Mouse (Mus musculus): Measurements from ENCODE around the gene Tbc1d32. TPM values are rescaled to one million over a fixed set of nuclear protein-coding genes. Genes with fewer than 3 reads are reported as not detected.

The Tbc1d32 gene
- polyA plus RNA-seq, 1 experiment from 2014 or later: 3.3 TPM

DNA sequence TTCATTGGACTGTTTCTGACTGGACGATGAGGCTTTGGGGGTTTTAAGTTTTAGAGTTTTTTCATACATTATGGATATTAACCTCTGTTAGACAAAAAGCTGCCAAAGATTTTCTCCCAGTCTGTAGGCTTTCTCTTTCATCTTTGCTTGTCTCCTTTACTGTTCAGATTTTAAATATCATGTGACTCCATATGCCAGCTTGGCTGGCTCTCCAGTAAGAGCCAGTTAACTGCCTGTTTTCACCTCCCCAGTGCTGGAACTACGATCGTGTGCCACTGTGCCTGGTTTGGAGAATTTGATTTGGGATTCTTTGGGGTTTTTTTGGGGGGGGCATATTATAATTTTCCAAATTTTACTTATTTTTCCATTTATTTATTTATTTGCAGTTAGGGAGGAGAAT, 79.6 kb downstream of the Tbc1d32 start:
- Histone ChIP-seq H3K27me3 (replicated peaks; ENCODE audit: control insufficient read depth, insufficient read depth, low read length) (no peaks in the 10 kb centered on the region), H3K27ac (replicated peaks; ENCODE audit: low read depth, low read length) (no peak overlapping the region), H3K9ac (ENCODE audit: low read depth, low read length) (no peak overlapping the region), H3K9me3 (ENCODE audit: control insufficient read depth, low read length) (no peaks in the 10 kb centered on the region), H3K4me3 (ENCODE audit: low read depth, low read length) (no peak overlapping the region), H3K36me3 (ENCODE audit: control insufficient read depth, insufficient read depth, low read length) (0 out of 2 replicates have a peak, but pooled peaks cover 3% of the 10 kb centered on the region), H3K4me2 (ENCODE audit: low read depth, low read length) (no peak overlapping the region), H3K4me1 (ENCODE audit: control insufficient read depth, insufficient read depth, low read length) (no peaks in the 10 kb centered on the region)
- WGBS: 94% methylated on average over 3 of the region's 3 CpGs
- no peak for ATAC-seq (ENCODE audit: low read depth)
- DNase-seq (ENCODE audit: low spot score): no peak

- Histone ChIP-seq H3K4me1 (ENCODE audit: control insufficient read depth, insufficient read depth, low read length) (no peaks in the 10 kb centered on the region), H3K27me3 (replicated peaks; ENCODE audit: control insufficient read depth, insufficient read depth, low read length) (no peaks in the 10 kb centered on the region), H3K36me3 (ENCODE audit: control insufficient read depth, insufficient read depth, low read length) (no peaks in the 10 kb centered on the region), H3K9ac (ENCODE audit: low read depth, low read length) (no peak overlapping the region), H3K27ac (replicated peaks; ENCODE audit: low read depth, low read length) (no peak overlapping the region), H3K9me3 (ENCODE audit: control insufficient read depth, low read length) (no peaks in the 10 kb centered on the region), H3K4me2 (ENCODE audit: low read depth, low read length) (no peak overlapping the region), H3K4me3 (ENCODE audit: low read depth, low read length) (no peak overlapping the region)
- DNase-seq (ENCODE audit: low spot score): no peak
- WGBS: 89% methylated on average over 5 of the region's 5 CpGs
- no peak for ATAC-seq (ENCODE audit: low read depth)
These were observed 91.3 kb downstream of the Tbc1d32 start for GRCm38 (mm10) chr10:56137191-56137590.

GRCm38 (mm10) chr10:56129642-56130041, 98.8 kb downstream of the Tbc1d32 start:
- Histone ChIP-seq H3K27me3 (replicated peaks; ENCODE audit: control insufficient read depth, insufficient read depth, low read length) (no peaks in the 10 kb centered on the region), H3K9ac (ENCODE audit: low read depth, low read length) (no peak overlapping the region), H3K4me3 (ENCODE audit: low read depth, low read length) (no peak overlapping the region), H3K9me3 (ENCODE audit: control insufficient read depth, low read length) (no peaks in the 10 kb centered on the region), H3K36me3 (ENCODE audit: control insufficient read depth, insufficient read depth, low read length) (no peaks in the 10 kb centered on the region), H3K4me1 (ENCODE audit: control insufficient read depth, insufficient read depth, low read length) (no peaks in the 10 kb centered on the region), H3K4me2 (ENCODE audit: low read depth, low read length) (no peak overlapping the region), H3K27ac (replicated peaks; ENCODE audit: low read depth, low read length) (no peak overlapping the region)
- 72% methylated on average over 2 of the region's 2 CpGs for WGBS
- no peak for DNase-seq (ENCODE audit: low spot score)
- ATAC-seq (ENCODE audit: low read depth): no peak

DNA sequence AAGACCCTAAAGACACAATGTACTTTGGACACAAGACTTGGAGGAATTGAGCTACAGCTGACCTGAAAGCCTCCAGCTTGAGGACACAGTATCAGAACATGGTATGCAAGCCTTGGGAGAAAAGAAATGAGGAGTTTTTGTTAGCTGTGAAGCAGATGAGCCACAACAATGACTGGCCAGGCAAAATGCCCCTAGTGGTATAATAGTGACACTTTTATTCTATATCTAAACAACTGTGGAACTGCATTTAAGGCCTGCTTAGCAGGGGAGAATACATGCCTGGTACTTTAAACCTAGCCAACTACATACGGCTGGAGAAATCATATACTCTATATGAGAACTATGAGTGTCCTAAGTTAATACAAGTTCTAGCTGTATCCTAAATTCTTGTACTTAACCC, 101.5 kb downstream of the Tbc1d32 start:
- H3K9me3 ChIP-seq (ENCODE audit: control insufficient read depth, low read length): no peaks in the 10 kb centered on the region
- no peak overlapping the region for H3K27ac ChIP-seq (replicated peaks; ENCODE audit: low read depth, low read length)
- no peak overlapping the region for H3K4me3 ChIP-seq (ENCODE audit: low read depth, low read length)
- ATAC-seq (ENCODE audit: low read depth) (no peak), DNase-seq (ENCODE audit: low spot score) (no peak)
- no peaks in the 10 kb centered on the region for H3K36me3 ChIP-seq (ENCODE audit: control insufficient read depth, insufficient read depth, low read length)
- H3K9ac ChIP-seq (ENCODE audit: low read depth, low read length): no peak overlapping the region
- H3K4me2 ChIP-seq (ENCODE audit: low read depth, low read length): no peak overlapping the region
- H3K27me3 ChIP-seq (replicated peaks; ENCODE audit: control insufficient read depth, insufficient read depth, low read length): no peaks in the 10 kb centered on the region
- H3K4me1 ChIP-seq (ENCODE audit: control insufficient read depth, insufficient read depth, low read length): no peaks in the 10 kb centered on the region
- WGBS: 97% methylated on average over 1 of the region's 1 CpGs

DNA sequence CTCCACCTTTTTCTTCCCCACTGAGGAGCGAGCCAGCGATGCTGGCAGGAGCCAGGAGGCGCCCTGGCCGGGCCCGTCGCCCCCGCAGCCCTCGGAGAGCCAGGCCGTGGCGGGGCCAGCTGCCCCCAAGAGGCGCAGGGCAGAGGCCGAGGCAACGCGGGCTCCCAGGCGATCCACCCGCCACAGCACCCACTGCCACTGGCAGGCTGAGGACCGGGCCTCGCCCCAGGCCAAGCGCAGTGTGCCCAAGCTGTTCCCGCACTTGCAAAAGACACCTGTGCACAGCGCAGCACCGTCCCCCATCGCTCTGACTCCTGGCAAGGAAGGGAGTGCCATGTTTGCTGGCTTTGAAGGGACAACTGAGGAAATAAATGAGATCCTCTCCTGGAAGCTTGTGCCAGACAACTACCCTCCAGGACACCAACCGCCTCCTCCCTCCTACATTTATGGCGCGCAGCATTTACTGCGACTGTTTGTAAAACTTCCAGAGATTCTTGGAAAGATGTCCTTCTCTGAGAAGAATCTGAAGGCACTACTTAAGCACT, 112.8 kb downstream of the Tbc1d32 start:
- Histone ChIP-seq H3K4me1 (ENCODE audit: control insufficient read depth, insufficient read depth, low read length) (no peaks in the 10 kb centered on the region), H3K4me3 (ENCODE audit: low read depth, low read length) (peak overlapping the region; percentile 63), H3K9ac (ENCODE audit: low read depth, low read length) (peak overlapping the region; percentile 79), H3K36me3 (ENCODE audit: control insufficient read depth, insufficient read depth, low read length) (no peaks in the 10 kb centered on the region), H3K4me2 (ENCODE audit: low read depth, low read length) (peak overlapping the region; percentile 89), H3K27me3 (replicated peaks; ENCODE audit: control insufficient read depth, insufficient read depth, low read length) (no peaks in the 10 kb centered on the region), H3K27ac (replicated peaks; ENCODE audit: low read depth, low read length) (peak overlapping the region; percentile 77), H3K9me3 (ENCODE audit: control insufficient read depth, low read length) (no peaks in the 10 kb centered on the region)
- peak; percentile 71 for ATAC-seq (ENCODE audit: low read depth)
- 16% methylated on average over 25 of the region's 27 CpGs for WGBS
- no peak for DNase-seq (ENCODE audit: low spot score)

- Histone ChIP-seq H3K27me3 (replicated peaks; ENCODE audit: control insufficient read depth, insufficient read depth, low read length) (no peaks in the 10 kb centered on the region), H3K4me2 (ENCODE audit: low read depth, low read length) (peak overlapping the region; percentile 89), H3K9ac (ENCODE audit: low read depth, low read length) (peak overlapping the region; percentile 79), H3K36me3 (ENCODE audit: control insufficient read depth, insufficient read depth, low read length) (no peaks in the 10 kb centered on the region), H3K9me3 (ENCODE audit: control insufficient read depth, low read length) (no peaks in the 10 kb centered on the region), H3K4me1 (ENCODE audit: control insufficient read depth, insufficient read depth, low read length) (no peaks in the 10 kb centered on the region), H3K27ac (replicated peaks; ENCODE audit: low read depth, low read length) (peak overlapping the region; percentile 77), H3K4me3 (ENCODE audit: low read depth, low read length) (peak overlapping the region; percentile 63)
- peak; percentile 91 for ATAC-seq (ENCODE audit: low read depth)
- under 1% methylated on average over 39 of the region's 50 CpGs for WGBS
- peak; percentile 89 for DNase-seq (ENCODE audit: low spot score)
These were observed 113.4 kb downstream of the Tbc1d32 start for GRCm38 (mm10) chr10:56114951-56115635.

DNA sequence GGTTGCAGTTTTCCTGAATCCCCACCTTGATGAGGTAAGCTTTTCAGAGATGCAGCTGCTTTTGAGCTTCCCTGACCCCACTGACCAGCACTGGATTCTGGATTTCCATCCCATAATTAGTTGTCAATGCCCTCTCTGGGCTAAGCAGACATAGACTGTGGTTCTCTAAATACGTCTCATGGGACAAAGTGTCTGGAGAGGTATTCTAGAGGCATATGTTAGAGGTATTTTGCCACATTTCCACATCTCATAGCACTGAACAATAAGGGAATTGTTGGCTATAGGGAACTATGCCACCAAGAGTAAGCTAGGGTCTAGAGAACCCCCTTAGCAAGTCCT, 121.5 kb downstream of the Tbc1d32 start:
- peak; percentile 37; the same call in 1 of the 2 replicates for ATAC-seq (ENCODE audit: low read depth)
- WGBS: 37% methylated on average over 1 of the region's 1 CpGs
- Histone ChIP-seq H3K4me2 (ENCODE audit: low read depth, low read length) (peak overlapping the region; percentile 41), H3K4me3 (ENCODE audit: low read depth, low read length) (peak overlapping the region; percentile 26), H3K9me3 (ENCODE audit: control insufficient read depth, low read length) (no peaks in the 10 kb centered on the region), H3K4me1 (ENCODE audit: control insufficient read depth, insufficient read depth, low read length) (no peaks in the 10 kb centered on the region), H3K27ac (replicated peaks; ENCODE audit: low read depth, low read length) (no peak overlapping the region), H3K36me3 (ENCODE audit: control insufficient read depth, insufficient read depth, low read length) (no peaks in the 10 kb centered on the region), H3K9ac (ENCODE audit: low read depth, low read length) (peak overlapping the region; percentile 53), H3K27me3 (replicated peaks; ENCODE audit: control insufficient read depth, insufficient read depth, low read length) (no peaks in the 10 kb centered on the region)
- no peak for DNase-seq (ENCODE audit: low spot score)

DNA sequence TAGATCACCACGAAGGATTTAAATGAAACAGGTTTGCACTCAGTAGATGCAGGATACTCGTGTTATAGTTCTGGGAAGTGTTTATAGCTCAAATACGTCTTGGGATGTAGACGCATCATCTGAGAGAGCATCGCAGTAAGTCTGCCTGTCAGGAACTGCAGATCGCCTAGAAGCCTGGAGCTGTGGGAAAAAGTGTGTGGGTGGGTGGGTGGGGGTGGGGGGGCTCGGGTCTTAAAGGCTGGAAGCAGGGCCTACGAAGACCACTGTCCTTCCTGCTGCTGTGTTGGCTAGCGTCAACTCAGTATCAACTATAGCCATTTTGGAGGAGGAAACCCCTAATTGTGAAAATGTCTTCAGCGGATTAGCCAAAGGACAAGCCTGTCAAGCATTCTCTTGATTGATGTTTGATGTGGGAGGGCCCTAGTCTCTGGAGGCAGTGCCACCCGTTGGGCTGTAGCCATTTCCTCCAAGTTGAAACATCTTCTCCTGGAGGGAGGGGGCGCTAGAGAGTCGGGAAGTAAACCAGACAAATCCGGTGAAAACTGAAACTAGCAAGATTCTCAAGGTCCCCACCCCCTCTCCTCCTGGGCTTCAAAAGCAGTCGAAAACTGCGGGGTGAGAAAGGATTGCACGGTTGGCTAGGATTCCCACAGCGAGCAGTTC, 122.0 kb downstream of the Tbc1d32 start, which contains the start of gene Msl3l2:
Gene Msl3l2 (plus strand): TSS at position 585 of the 663 bp plus-strand sequence.
- H3K9me3 ChIP-seq (ENCODE audit: control insufficient read depth, low read length): no peaks in the 10 kb centered on the region
- H3K4me3 ChIP-seq (ENCODE audit: low read depth, low read length): peak within 1 kb of the TSS; percentile 26
- no peaks in the 10 kb centered on the region for H3K36me3 ChIP-seq (ENCODE audit: control insufficient read depth, insufficient read depth, low read length)
- peak; percentile 86 for ATAC-seq (ENCODE audit: low read depth)
- 26% methylated on average over 18 of the region's 18 CpGs for whole genome bisulfite sequencing
- H3K9ac ChIP-seq (ENCODE audit: low read depth, low read length): peak within 1 kb of the TSS; percentile 53
- peak within 1 kb of the TSS; percentile 41 for H3K4me2 ChIP-seq (ENCODE audit: low read depth, low read length)
- DNase-seq (ENCODE audit: low spot score): peak; percentile 91
- no peak within 1 kb of the TSS for H3K27ac ChIP-seq (replicated peaks; ENCODE audit: low read depth, low read length)
- H3K4me1 ChIP-seq (ENCODE audit: control insufficient read depth, insufficient read depth, low read length): no peaks in the 10 kb centered on the region
- no peaks in the 10 kb centered on the region for H3K27me3 ChIP-seq (replicated peaks; ENCODE audit: control insufficient read depth, insufficient read depth, low read length)

Measured in embryonic facial prominence, embryonic 14.5 days (tissue).